Mouse (Mus musculus) heart, embryonic 11.5 days (tissue): ENCODE data around the gene Adamtsl2. TPM values are rescaled to one million over a fixed set of nuclear protein-coding genes. Genes with fewer than 3 reads are reported as not detected.
A peak's percentile ranks its signal among the peaks of the same experiment; 100 is the strongest.

Source experiments
- ATAC-seq: fragments of 200-750 bp; cut with Nextera tagmentation; replicated peaks from 2 replicates; pipeline ENCODE4 v1.8.0; 2017; ENCODE audit warnings: moderate library complexity; ENCODE audit not compliant: insufficient number of reproducible peaks, low FRiP score, low TSS enrichment
- H3K27ac ChIP-seq: fragments of 300-500 bp; sonication (generic); 2 replicates; pipeline ENCODE4 v1.5.1; 2014; ENCODE audit warnings: mild to moderate bottlenecking, low read depth, low read length
- H3K27me3 ChIP-seq: fragments of 300-500 bp; sonication (generic); 2 replicates; pipeline ENCODE4 v1.6.1; 2014; ENCODE audit warnings: mild to moderate bottlenecking, low read length, mixed read lengths; ENCODE audit not compliant: control insufficient read depth, insufficient read depth
- H3K36me3 ChIP-seq: fragments of 300-500 bp; sonication (generic); 2 replicates; pipeline ENCODE4 v1.6.1; 2014; ENCODE audit warnings: mild to moderate bottlenecking, low read length, moderate library complexity, mixed read lengths; ENCODE audit not compliant: control insufficient read depth, insufficient read depth
- H3K4me1 ChIP-seq: fragments of 300-500 bp; sonication (generic); 2 replicates; pipeline ENCODE4 v1.6.1; 2014; ENCODE audit warnings: low read length; ENCODE audit not compliant: control insufficient read depth, insufficient read depth
- H3K4me2 ChIP-seq: fragments of 300-500 bp; sonication (generic); 2 replicates; pipeline ENCODE4 v1.6.1; 2014; ENCODE audit warnings: mild to moderate bottlenecking, moderate library complexity
- H3K4me3 ChIP-seq: fragments of 300-500 bp; sonication (generic); 2 replicates; pipeline ENCODE4 v1.5.1; 2014; ENCODE audit warnings: low read depth, low read length
- H3K9ac ChIP-seq: fragments of 300-500 bp; sonication (generic); 2 replicates; pipeline ENCODE4 v1.6.1; 2014; ENCODE audit warnings: mild to moderate bottlenecking, low read depth, low read length, moderate library complexity
- H3K9me3 ChIP-seq: fragments of 300-500 bp; sonication (generic); replicated peaks from 2 replicates; pipeline ENCODE4 v1.6.1; 2016; ENCODE audit warnings: low read length; ENCODE audit not compliant: control insufficient read depth
- WGBS: fragments of 180-500 bp; shearing (Covaris S2); extraction: QIAGEN DNeasy Blood & Tissue Kit; methylation state at CpG from one replicate; pipeline ENCODE4 v1.1.7; 2014; ENCODE audit not compliant: insufficient replicate concordance; 5-methylcytosine and 5-hydroxymethylcytosine counted together
- polyA plus RNA-seq: library from polyadenylated mRNA; unstranded; fragments of >200 nt; fragmentation: Nextera tagmentation; extraction: Ambion mirVana; gene quantifications from 2 replicates; pipeline ENCODE4 v1.2.1, GENCODE M21; 2014

Adamtsl2 gene
- polyA plus RNA-seq, 1 experiment from 2014 or later = 9.0 TPM

GRCm38 (mm10) chr2:27088700-27089099 is 9.5 kb downstream of the Adamtsl2 start:
- no peak for ATAC-seq
- no peaks in the 10 kb centered on the region for H3K36me3 ChIP-seq
- no peak overlapping the region for H3K4me3 ChIP-seq
- no peak overlapping the region for H3K4me2 ChIP-seq
- H3K27ac ChIP-seq = peak overlapping the region; percentile 59
- no peaks in the 10 kb centered on the region for H3K9me3 ChIP-seq
- 65% methylated on average over 5 of the region's 5 CpGs for WGBS
- no peak overlapping the region for H3K9ac ChIP-seq
- H3K27me3 ChIP-seq = no peaks in the 10 kb centered on the region
- peaks cover 38% of the 10 kb centered on the region for H3K4me1 ChIP-seq

GRCm38 (mm10) chr2:27089238-27089637 is 10.1 kb downstream of the Adamtsl2 start:
- Histone ChIP-seq H3K27ac (no peak overlapping the region), H3K4me2 (no peak overlapping the region), H3K4me1 (peaks cover 33% of the 10 kb centered on the region), H3K27me3 (no peaks in the 10 kb centered on the region), H3K9me3 (no peaks in the 10 kb centered on the region), H3K36me3 (no peaks in the 10 kb centered on the region), H3K4me3 (no peak overlapping the region), H3K9ac (no peak overlapping the region)
- 56% methylated on average over 1 of the region's 1 CpGs for WGBS
- no peak for ATAC-seq

GRCm38 (mm10) chr2:27095178-27095577 is 16.0 kb downstream of the Adamtsl2 start:
- H3K4me1 ChIP-seq = peaks cover 36% of the 10 kb centered on the region
- no peak overlapping the region for H3K4me3 ChIP-seq
- ATAC-seq = no peak
- H3K27ac ChIP-seq = peak overlapping the region; percentile 79; the same call in 1 of the 2 replicates
- no peak overlapping the region for H3K4me2 ChIP-seq
- no peaks in the 10 kb centered on the region; the same call in 1 of the 2 replicates for H3K27me3 ChIP-seq
- 83% methylated on average over 7 of the region's 7 CpGs for WGBS
- no peaks in the 10 kb centered on the region for H3K36me3 ChIP-seq
- H3K9ac ChIP-seq = 0 out of 2 replicates have a peak overlapping the region, but pooled peaks have one; percentile 4
- H3K9me3 ChIP-seq = no peaks in the 10 kb centered on the region

- ATAC-seq = 0 out of 2 replicates have a peak, but pooled peaks have one; percentile 12
- no peaks in the 10 kb centered on the region; the same call in 1 of the 2 replicates for H3K27me3 ChIP-seq
- H3K4me3 ChIP-seq = no peak overlapping the region
- no peaks in the 10 kb centered on the region for H3K9me3 ChIP-seq
- H3K4me2 ChIP-seq = peak overlapping the region; percentile 40; the same call in 1 of the 2 replicates
- peaks cover 36% of the 10 kb centered on the region for H3K4me1 ChIP-seq
- H3K27ac ChIP-seq = peak overlapping the region; percentile 79
- H3K36me3 ChIP-seq = no peaks in the 10 kb centered on the region
- 0 out of 2 replicates have a peak overlapping the region, but pooled peaks have one; percentile 22 for H3K9ac ChIP-seq
- 25% methylated on average over 13 of the region's 13 CpGs for WGBS
Observed at GRCm38 (mm10) chr2:27096341-27096981, 17.3 kb downstream of the Adamtsl2 start.

GRCm38 (mm10) chr2:27097241-27097656 is 18.1 kb downstream of the Adamtsl2 start:
- WGBS = 22% methylated on average over 6 of the region's 6 CpGs
- H3K27ac ChIP-seq = peak overlapping the region; percentile 79

GRCm38 (mm10) chr2:27097776-27098175 is 18.6 kb downstream of the Adamtsl2 start:
- no peaks in the 10 kb centered on the region; the same call in 1 of the 2 replicates for H3K27me3 ChIP-seq
- ATAC-seq = peak; percentile 69
- 0 out of 2 replicates have a peak overlapping the region, but pooled peaks have one; percentile 24 for H3K9ac ChIP-seq
- peak overlapping the region; percentile 19; the same call in 1 of the 2 replicates for H3K4me2 ChIP-seq
- WGBS = 4% methylated on average over 6 of the region's 6 CpGs
- H3K27ac ChIP-seq = peak overlapping the region; percentile 79
- peaks cover 36% of the 10 kb centered on the region for H3K4me1 ChIP-seq
- no peaks in the 10 kb centered on the region for H3K9me3 ChIP-seq
- H3K4me3 ChIP-seq = no peak overlapping the region
- no peaks in the 10 kb centered on the region for H3K36me3 ChIP-seq

More at GRCm38 (mm10) chr2:27097241-27097656, 18.1 kb downstream of the Adamtsl2 start:
- H3K36me3 ChIP-seq = no peaks in the 10 kb centered on the region
- no peak overlapping the region for H3K9ac ChIP-seq
- H3K4me1 ChIP-seq = peaks cover 36% of the 10 kb centered on the region
- no peaks in the 10 kb centered on the region for H3K9me3 ChIP-seq
- no peak for ATAC-seq
- H3K27me3 ChIP-seq = no peaks in the 10 kb centered on the region; the same call in 1 of the 2 replicates
- no peak overlapping the region for H3K4me3 ChIP-seq
- no peak overlapping the region for H3K4me2 ChIP-seq

GRCm38 (mm10) chr2:27103554-27103953 is 24.4 kb downstream of the Adamtsl2 start:
- H3K9ac ChIP-seq = 0 out of 2 replicates have a peak overlapping the region, but pooled peaks have one; percentile 11
- peaks cover 16% of the 10 kb centered on the region for H3K4me1 ChIP-seq
- no peaks in the 10 kb centered on the region for H3K9me3 ChIP-seq
- H3K36me3 ChIP-seq = no peaks in the 10 kb centered on the region
- no peak overlapping the region for H3K4me2 ChIP-seq
- H3K27me3 ChIP-seq = peaks cover 3% of the 10 kb centered on the region; the same call in 1 of the 2 replicates
- ATAC-seq = no peak
- 51% methylated on average over 7 of the region's 7 CpGs for WGBS
- no peak overlapping the region for H3K4me3 ChIP-seq
- no peak overlapping the region for H3K27ac ChIP-seq

- Histone ChIP-seq H3K36me3 (no peaks in the 10 kb centered on the region), H3K27ac (no peak overlapping the region), H3K27me3 (0 out of 2 replicates have a peak, but pooled peaks cover 6% of the 10 kb centered on the region), H3K4me2 (no peak overlapping the region), H3K9ac (no peak overlapping the region), H3K4me3 (no peak overlapping the region), H3K4me1 (peaks cover 14% of the 10 kb centered on the region), H3K9me3 (no peaks in the 10 kb centered on the region)
- 76% methylated on average over 3 of the region's 3 CpGs for WGBS
- no peak for ATAC-seq
Observed at GRCm38 (mm10) chr2:27106816-27107215, 27.6 kb downstream of the Adamtsl2 start.
